Mouse (Mus musculus) embryo, embryonic 11 days (tissue): Measurements from ENCODE around the gene Prdm15.

Experiments
- DNase-seq: peaks from one replicate; pipeline ENCODE4 v3.0.0-alpha.2; 2015

The Prdm15 gene

GRCm38 (mm10) chr16:97817414-97817813 is 34.2 kb downstream of the Prdm15 start:
- DNase-seq: no peak

GRCm38 (mm10) chr16:97815269-97815668 is 36.4 kb downstream of the Prdm15 start:
- no peak for DNase-seq

GRCm38 (mm10) chr16:97814060-97814459 is 37.6 kb downstream of the Prdm15 start:
- no peak for DNase-seq

GRCm38 (mm10) chr16:97808881-97809280 is 42.8 kb downstream of the Prdm15 start:
- no peak for DNase-seq

- DNase-seq: no peak
These were observed 46.0 kb downstream of the Prdm15 start for GRCm38 (mm10) chr16:97805646-97806045.

GRCm38 (mm10) chr16:97804680-97805547 is 46.7 kb downstream of the Prdm15 start:
- peak; percentile 72 for DNase-seq

GRCm38 (mm10) chr16:97797950-97798869 is 53.4 kb downstream of the Prdm15 start:
- DNase-seq: no peak

GRCm38 (mm10) chr16:97797212-97797611 is 54.4 kb downstream of the Prdm15 start:
- no peak for DNase-seq

- DNase-seq: no peak
These were observed 57.4 kb downstream of the Prdm15 start for GRCm38 (mm10) chr16:97794256-97794655.

- DNase-seq: no peak
These were observed 68.6 kb downstream of the Prdm15 start for GRCm38 (mm10) chr16:97783057-97783456.

- DNase-seq: peak; percentile 72
These were observed 73.2 kb downstream of the Prdm15 start for GRCm38 (mm10) chr16:97778353-97779025.

GRCm38 (mm10) chr16:97766501-97766900 is 85.1 kb downstream of the Prdm15 start:
- DNase-seq: no peak

- no peak for DNase-seq
These were observed 87.0 kb downstream of the Prdm15 start for GRCm38 (mm10) chr16:97764626-97765025.

- no peak for DNase-seq
These were observed 87.7 kb downstream of the Prdm15 start for GRCm38 (mm10) chr16:97763990-97764340.

GRCm38 (mm10) chr16:97763061-97763989 is 88.3 kb downstream of the Prdm15 start, which contains the start of gene Ripk4:
TSS of gene Ripk4 (minus strand) at chr16:97763787.
- DNase-seq: peak; percentile 61

GRCm38 (mm10) chr16:97761782-97762181 is 89.9 kb downstream of the Prdm15 start:
- no peak for DNase-seq

- DNase-seq: no peak
These were observed 92.0 kb downstream of the Prdm15 start for GRCm38 (mm10) chr16:97759681-97760080.

GRCm38 (mm10) chr16:97758288-97758687 is 93.4 kb downstream of the Prdm15 start:
- no peak for DNase-seq

GRCm38 (mm10) chr16:97756460-97756859 is 95.2 kb downstream of the Prdm15 start:
- DNase-seq: no peak

- DNase-seq: no peak
These were observed 99.2 kb downstream of the Prdm15 start for GRCm38 (mm10) chr16:97752316-97752941.

- peak; percentile 33 for DNase-seq
These were observed 99.8 kb downstream of the Prdm15 start for GRCm38 (mm10) chr16:97751884-97752283.
